Mouse (Mus musculus) lung, postnatal 0 days (tissue): ENCODE data around the gene Ybx2.

Source experiments
- CTCF ChIP-seq: IDR thresholded peaks from 2 replicates; pipeline ENCODE4 v1.5.1; 2016; ENCODE audit warnings: antibody characterized with exemption, mild to moderate bottlenecking
- EP300 ChIP-seq: IDR thresholded peaks from 2 replicates; pipeline ENCODE4 v1.6.1; 2016; ENCODE audit warnings: antibody characterized with exemption, mild to moderate bottlenecking, control low read depth

GRCm38 (mm10) chr11:69937834-69938233 lies 2.2 kb downstream of the Ybx2 start:
- TF ChIP-seq CTCF, result no peak
- no peak for TF ChIP-seq EP300
